Comparison of ENCODE assay signal across 36 mouse cellular contexts in the genomic region with DNA sequence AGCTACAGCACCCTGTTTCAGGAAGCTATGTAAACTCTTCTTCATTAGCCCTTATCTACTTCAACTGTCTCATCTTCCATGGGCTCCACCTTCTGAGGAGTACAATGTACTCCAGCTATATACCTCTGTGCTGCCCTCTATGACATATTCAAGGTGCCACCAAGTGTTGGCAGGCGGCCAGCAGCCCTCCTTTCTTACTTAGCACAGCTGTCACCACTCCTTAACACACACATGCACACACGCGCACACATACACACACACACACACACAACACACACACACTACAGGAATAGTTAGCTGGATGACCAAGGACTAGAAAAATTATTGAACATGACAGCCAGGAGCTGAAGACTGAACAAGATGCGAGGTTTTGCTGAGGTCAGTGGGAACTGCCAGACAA. TPM values are rescaled to one million over a fixed set of nuclear protein-coding genes. Genes with fewer than 3 reads are reported as not detected.
DNase-seq lines count a peak whose midpoint lies in the region; ATAC-seq and TF ChIP-seq lines count a peak whose summit lies in the region.
"Had no signal": no experiment of that assay in that cellular context is flagged by ENCODE, and none has a peak within 500 bp of the region (broad histone marks: within the 10 kb centered on the region; RNA-seq: fewer than 3 reads in every experiment).

No protein-coding gene starts in this region.

- H3K79me2 ChIP-seq in MEL (ENCODE audit: control insufficient read depth, insufficient read depth, low read length, poor library complexity) = no peaks in the 10 kb centered on the region

- no peak overlapping the region for H3K4me2 ChIP-seq in intestine, postnatal 0 days (replicated peaks; ENCODE audit: low read depth)
- no peak overlapping the region for H3K4me2 ChIP-seq in liver, embryonic 11.5 days
- H3K4me2 ChIP-seq: embryonic facial prominence, embryonic 15.5 days; forebrain, embryonic 12.5 days; hindbrain, embryonic 12.5 days; kidney, embryonic 15.5 days; limb, embryonic 15.5 days; neural tube, embryonic 12.5 days had no signal

- H3K4me1 ChIP-seq in MEL (ENCODE audit: control insufficient read depth in 1 of 2, insufficient read depth in 2 of 2, low read length in 2 of 2) = no peaks in the 10 kb centered on the region
- 0 out of 2 replicates have a peak, but pooled peaks cover 3% of the 10 kb centered on the region for H3K4me1 ChIP-seq in intestine, postnatal 0 days (replicated peaks; ENCODE audit: control insufficient read depth, insufficient read depth, low read length)
- H3K4me1 ChIP-seq in liver, embryonic 11.5 days (replicated peaks; ENCODE audit: control insufficient read depth, insufficient read depth, low read length) = no peaks in the 10 kb centered on the region
- H3K4me1 ChIP-seq: embryonic facial prominence, embryonic 15.5 days; forebrain, embryonic 12.5 days; heart, embryonic 10.5 days; hindbrain, embryonic 12.5 days; kidney, embryonic 15.5 days; limb, embryonic 10.5 days; limb, embryonic 15.5 days; midbrain, embryonic 10.5 days; neural tube, embryonic 12.5 days had no signal

- no peak for TF ChIP-seq EP300 in MEL (IDR thresholded peaks at IDR 0.05; ENCODE audit: low read depth in 1 of 2, low read length in 2 of 2)

- 55% methylated on average over 4 of the region's 4 CpGs for WGBS in intestine, postnatal 0 days
- 85% methylated on average over 4 of the region's 4 CpGs for WGBS in liver, embryonic 11.5 days

- DNase-seq in heart, adult 11 months = peak; percentile 30
- DNase-seq in heart, postnatal 10 days = no peak
- DNase-seq in left cerebral cortex, postnatal 4 days = peak; percentile 9
- DNase-seq in left cerebral cortex, adult 2 months (ENCODE audit: extremely low spot score in 1 of 2, low spot score in 2 of 2) = no peak
- peak; percentile 2 for DNase-seq in MEL (ENCODE audit: low read depth, low spot score)
- no peak for DNase-seq in liver, embryonic 11.5 days (ENCODE audit: low spot score)
- DNase-seq: adrenal gland, postnatal 14 days; cerebellum, adult 11 months; cerebellum, adult 9-11 months; forebrain, postnatal 0 days; gastrocnemius, postnatal 10 days; kidney, adult 11 months; lung, adult 2 months; lung, postnatal 10 days; right cerebral cortex, adult 18-20 months; right cerebral cortex, postnatal 4 days; thymus, postnatal 14 days had no signal

- no peak for TF ChIP-seq RAD21 in MEL (IDR thresholded peaks at IDR 0.05; ENCODE audit: low read depth, low read length)

- no peaks in the 10 kb centered on the region for H3K36me3 ChIP-seq in MEL (ENCODE audit: control insufficient read depth in 1 of 2, insufficient read depth in 2 of 2, low read length in 2 of 2)
- no peaks in the 10 kb centered on the region for H3K36me3 ChIP-seq in intestine, postnatal 0 days (ENCODE audit: control insufficient read depth, insufficient read depth)
- H3K36me3 ChIP-seq in liver, embryonic 11.5 days (ENCODE audit: control insufficient read depth, insufficient read depth, low read length) = no peaks in the 10 kb centered on the region
- H3K36me3 ChIP-seq: embryonic facial prominence, embryonic 15.5 days; forebrain, embryonic 12.5 days; heart, embryonic 10.5 days; hindbrain, embryonic 12.5 days; kidney, embryonic 15.5 days; limb, embryonic 10.5 days; limb, embryonic 15.5 days; midbrain, embryonic 10.5 days; neural tube, embryonic 12.5 days had no signal

- no peaks in the 10 kb centered on the region for H3K27me3 ChIP-seq in MEL (ENCODE audit: control insufficient read depth in 1 of 2, insufficient read depth in 2 of 2, low read length in 2 of 2)
- no peaks in the 10 kb centered on the region for H3K27me3 ChIP-seq in intestine, postnatal 0 days (replicated peaks; ENCODE audit: control insufficient read depth, insufficient read depth, low read length)
- no peaks in the 10 kb centered on the region for H3K27me3 ChIP-seq in liver, embryonic 11.5 days (replicated peaks; ENCODE audit: control insufficient read depth, insufficient read depth, low read length)
- H3K27me3 ChIP-seq: embryonic facial prominence, embryonic 15.5 days; forebrain, embryonic 12.5 days; limb, embryonic 15.5 days had no signal

- H3K27ac ChIP-seq in left cerebral cortex, adult 2 months = no peak overlapping the region
- no peak overlapping the region for H3K27ac ChIP-seq in MEL (ENCODE audit: control insufficient read depth, low read depth, low read length)
- H3K27ac ChIP-seq in intestine, postnatal 0 days (ENCODE audit: low read depth, low read length) = no peak overlapping the region
- no peak overlapping the region for H3K27ac ChIP-seq in liver, embryonic 11.5 days (ENCODE audit: low read depth, low read length)
- H3K27ac ChIP-seq: embryonic facial prominence, embryonic 15.5 days; forebrain, embryonic 12.5 days; heart, embryonic 10.5 days; hindbrain, embryonic 12.5 days; hindbrain, postnatal 0 days; kidney, embryonic 15.5 days; layer of hippocampus, adult 2 months; limb, embryonic 10.5 days; limb, embryonic 15.5 days; liver, embryonic 14.5 days; midbrain, embryonic 10.5 days; neural tube, embryonic 12.5 days had no signal

- no peaks in the 10 kb centered on the region for H3K9me3 ChIP-seq in MEL (replicated peaks; ENCODE audit: insufficient read depth, low read length)
- H3K9me3 ChIP-seq in intestine, postnatal 0 days (ENCODE audit: control insufficient read depth) = no peaks in the 10 kb centered on the region
- no peaks in the 10 kb centered on the region for H3K9me3 ChIP-seq in liver, embryonic 11.5 days (ENCODE audit: control insufficient read depth, low read length)
- H3K9me3 ChIP-seq: embryonic facial prominence, embryonic 15.5 days; forebrain, embryonic 12.5 days; heart, embryonic 10.5 days; hindbrain, embryonic 12.5 days; kidney, embryonic 15.5 days; limb, embryonic 10.5 days; limb, embryonic 15.5 days; midbrain, embryonic 10.5 days; neural tube, embryonic 12.5 days had no signal

- no peak for TF ChIP-seq CTCF in left cerebral cortex, adult 2 months (IDR thresholded peaks at IDR 0.05)
- no peak for TF ChIP-seq CTCF in MEL (IDR thresholded peaks at IDR 0.05 in 2 of 3, conservative IDR thresholded peaks at IDR 0.05 in 1 of 3; ENCODE audit: control insufficient read depth in 1 of 3, insufficient read depth in 1 of 3, low read depth in 2 of 3, low read length in 3 of 3, poor library complexity in 1 of 3, severe bottlenecking in 1 of 3)
- TF ChIP-seq CTCF in intestine, postnatal 0 days (IDR thresholded peaks at IDR 0.05; ENCODE audit: low read depth) = peak; percentile 37; the same call in 1 of the 2 replicates

- H3K4me3 ChIP-seq in left cerebral cortex, adult 2 months = no peak overlapping the region
- H3K4me3 ChIP-seq in MEL (ENCODE audit: control insufficient read depth in 1 of 2, insufficient read depth in 1 of 2, low read depth in 2 of 2, low read length in 2 of 2) = no peak overlapping the region
- no peak overlapping the region for H3K4me3 ChIP-seq in intestine, postnatal 0 days (ENCODE audit: low read depth, low read length)
- no peak overlapping the region for H3K4me3 ChIP-seq in liver, embryonic 11.5 days (ENCODE audit: low read depth, low read length)
- H3K4me3 ChIP-seq: embryonic facial prominence, embryonic 15.5 days; forebrain, embryonic 12.5 days; heart, embryonic 10.5 days; hindbrain, embryonic 12.5 days; kidney, embryonic 15.5 days; layer of hippocampus, adult 2 months; limb, embryonic 10.5 days; limb, embryonic 15.5 days; midbrain, embryonic 10.5 days; myocyte; neural tube, embryonic 12.5 days had no signal

- peak; percentile 55 for ATAC-seq in intestine, postnatal 0 days
- no peak for ATAC-seq in liver, embryonic 11.5 days (replicated peaks; ENCODE audit: low FRiP score)
- ATAC-seq: forebrain, postnatal 0 days; hindbrain, postnatal 0 days; midbrain, embryonic 16.5 days had no signal

- no peak for TF ChIP-seq POLR2A in MEL (IDR thresholded peaks at IDR 0.05; ENCODE audit: control insufficient read depth in 1 of 2, insufficient read depth in 1 of 2, low read depth in 1 of 2, low read length in 2 of 2, poor library complexity in 1 of 2)

- intact Hi-C loops in heart, postnatal 10 days (cut with DNase I) = no loop called here
- intact Hi-C loops in left cerebral cortex, postnatal 4 days (cut with DNase I) = no loop called here
- intact Hi-C loops in left cerebral cortex, adult 2 months (cut with DNase I) = no loop called here

- H3K9ac ChIP-seq in MEL (ENCODE audit: control insufficient read depth, low read depth, low read length, poor library complexity, severe bottlenecking) = no peak overlapping the region
- no peak overlapping the region for H3K9ac ChIP-seq in intestine, postnatal 0 days (ENCODE audit: low read depth, low read length)
- H3K9ac ChIP-seq in liver, embryonic 11.5 days (ENCODE audit: low read depth, low read length) = no peak overlapping the region
- H3K9ac ChIP-seq: embryonic facial prominence, embryonic 15.5 days; forebrain, embryonic 12.5 days; forebrain, postnatal 0 days; hindbrain, embryonic 12.5 days; kidney, embryonic 15.5 days; limb, embryonic 15.5 days; liver, embryonic 14.5 days; neural tube, embryonic 12.5 days had no signal

TF ChIP-seq in MEL, 35 proteins besides CTCF, POLR2A, EP300 and RAD21:
- TF ChIP-seq SIN3A (IDR thresholded peaks at IDR 0.05; ENCODE audit: low read length) (no peak), MEF2A (IDR thresholded peaks at IDR 0.05; ENCODE audit: extremely low read depth, insufficient replicate concordance, low read depth, low read length, poor library complexity, severe bottlenecking) (no peak), KAT2A (conservative IDR thresholded peaks at IDR 0.05; ENCODE audit: low read depth, low read length) (no peak)
TF ChIP-seq in MEL: peak in this region for 0.

RNA-seq across cellular contexts. Expression of a gene that starts 31.0 kb away (rescaled TPM):
- total RNA-seq in heart, postnatal 10 days (2021) = under 1 TPM in 1 of 2 experiments, not detected in 1; 0.07 TPM
- 1 to 10 TPM; 3.8 to 4.6 TPM for total RNA-seq in left cerebral cortex, postnatal 4 days (2021)
- total RNA-seq in left cerebral cortex, adult 2 months (2021) = 1 to 10 TPM; 2.1 to 2.2 TPM
- total RNA-seq in MEL (2012; rRNA removed) = not detected in 2 replicates
- not detected for polyA plus RNA-seq in MEL (2012; ENCODE audit: insufficient read depth in 1 of 2, insufficient read length in 2 of 2, low read depth in 1 of 2, low replicate concordance in 2 of 2, missing spikeins in 1 of 2)
- polyA plus RNA-seq in intestine, postnatal 0 days (2015; fragmentation: Nextera tagmentation; extraction: Ambion mirVana) = 8.5 and 9.6 TPM in 2 replicates
- polyA plus RNA-seq in liver, embryonic 11.5 days (2014; fragmentation: Nextera tagmentation; extraction: Ambion mirVana) = 0.05 and 0.08 TPM in 2 replicates
- total RNA-seq: common myeloid progenitor, adult 5-6 weeks; gastrocnemius, postnatal 10 days; megakaryocyte progenitor cell, adult 5-6 weeks had no signal
- polyA plus RNA-seq: limb, embryonic 10.5 days had no signal

RNA-seq across cellular contexts. Expression of a gene that starts 34.2 kb away (rescaled TPM):
- under 1 TPM in 1 of 2 experiments, not detected in 1; 0.07 TPM for total RNA-seq in heart, postnatal 10 days (2021)
- total RNA-seq in left cerebral cortex, postnatal 4 days (2021) = 1 to 10 TPM; 1.6 to 2.4 TPM
- under 1 TPM; 0.38 to 0.49 TPM for total RNA-seq in left cerebral cortex, adult 2 months (2021)
- not detected in 2 replicates for total RNA-seq in MEL (2012; rRNA removed)
- not detected for polyA plus RNA-seq in MEL (2012; ENCODE audit: insufficient read depth in 1 of 2, insufficient read length in 2 of 2, low read depth in 1 of 2, low replicate concordance in 2 of 2, missing spikeins in 1 of 2)
- not detected in 2 replicates for polyA plus RNA-seq in intestine, postnatal 0 days (2015; fragmentation: Nextera tagmentation; extraction: Ambion mirVana)
- polyA plus RNA-seq in liver, embryonic 11.5 days (2014; fragmentation: Nextera tagmentation; extraction: Ambion mirVana) = not detected in 2 replicates
- total RNA-seq: adrenal gland, postnatal 14 days; common myeloid progenitor, adult 5-6 weeks; gastrocnemius, postnatal 10 days; megakaryocyte progenitor cell, adult 5-6 weeks had no signal
- polyA plus RNA-seq: embryonic facial prominence, embryonic 15.5 days; forebrain, embryonic 12.5 days; forebrain, postnatal 0 days; heart, embryonic 10.5 days; heart, postnatal 0 days; hindbrain, embryonic 12.5 days; hindbrain, postnatal 0 days; kidney, embryonic 15.5 days; limb, embryonic 10.5 days; limb, embryonic 15.5 days; midbrain, embryonic 10.5 days; midbrain, embryonic 16.5 days; myocyte; neural tube, embryonic 12.5 days; spleen, adult 2 months had no signal

Comparison
In these comparisons a context has a peak if more than half of its experiments do, and no peak if none do; other contexts are left out.
1. DNase-seq: peak in heart, adult 11 months (single experiment), left cerebral cortex, postnatal 4 days (single experiment) and MEL (single experiment); none in heart, postnatal 10 days (0 of 2), left cerebral cortex, adult 2 months (0 of 2) and liver, embryonic 11.5 days (single experiment).